Mouse (Mus musculus) hindbrain, embryonic 13.5 days (tissue): ENCODE results near the gene Ddc. TPM values are rescaled to one million over a fixed set of nuclear protein-coding genes. Genes with fewer than 3 reads are reported as not detected.

Experiments
- ATAC-seq: fragments of 200-750 bp; cut with Nextera tagmentation; 2 replicates; pipeline ENCODE4 v1.8.0; 2017; ENCODE audit warnings: moderate TSS enrichment; ENCODE audit not compliant: low FRiP score
- H3K27ac ChIP-seq: fragments of 300-500 bp; sonication (generic); 2 replicates; pipeline ENCODE4 v1.5.1; 2015; ENCODE audit warnings: inconsistent platforms, mild to moderate bottlenecking, moderate library complexity
- H3K27me3 ChIP-seq: fragments of 300-500 bp; sonication (generic); 2 replicates; pipeline ENCODE4 v1.6.1; 2015; ENCODE audit warnings: mild to moderate bottlenecking, inconsistent platforms
- H3K36me3 ChIP-seq: fragments of 300-500 bp; sonication (generic); 2 replicates; pipeline ENCODE4 v1.6.1; 2015; ENCODE audit warnings: mild to moderate bottlenecking, inconsistent platforms
- H3K4me1 ChIP-seq: fragments of 300-500 bp; sonication (generic); replicated peaks from 2 replicates; pipeline ENCODE4 v1.6.1; 2015; ENCODE audit warnings: inconsistent platforms
- H3K4me2 ChIP-seq: fragments of 300-500 bp; sonication (generic); 2 replicates; pipeline ENCODE4 v1.6.1; 2015; ENCODE audit warnings: inconsistent platforms, mild to moderate bottlenecking, moderate library complexity
- H3K4me3 ChIP-seq: fragments of 300-500 bp; sonication (generic); 2 replicates; pipeline ENCODE4 v1.5.1; 2015; ENCODE audit warnings: mild to moderate bottlenecking, inconsistent platforms
- H3K9ac ChIP-seq: fragments of 300-500 bp; sonication (generic); 2 replicates; pipeline ENCODE4 v1.6.1; 2015; ENCODE audit warnings: mild to moderate bottlenecking, inconsistent platforms
- H3K9me3 ChIP-seq: fragments of 300-500 bp; sonication (generic); 2 replicates; pipeline ENCODE4 v1.6.1; 2016; ENCODE audit warnings: inconsistent platforms
- WGBS: fragments of 180-500 bp; shearing (Covaris S2); methylation state at CpG from one replicate; pipeline ENCODE4 v1.1.7; 2015; 5-methylcytosine and 5-hydroxymethylcytosine counted together
- polyA plus RNA-seq: library from polyadenylated mRNA; unstranded; fragments of >200 nt; fragmentation: Nextera tagmentation; extraction: Ambion mirVana; gene quantifications from 2 replicates; pipeline ENCODE4 v1.2.1, GENCODE M21; 2015

Ddc gene
- polyA plus RNA-seq, 1 experiment from 2014 or later: 5.8 TPM

DNA sequence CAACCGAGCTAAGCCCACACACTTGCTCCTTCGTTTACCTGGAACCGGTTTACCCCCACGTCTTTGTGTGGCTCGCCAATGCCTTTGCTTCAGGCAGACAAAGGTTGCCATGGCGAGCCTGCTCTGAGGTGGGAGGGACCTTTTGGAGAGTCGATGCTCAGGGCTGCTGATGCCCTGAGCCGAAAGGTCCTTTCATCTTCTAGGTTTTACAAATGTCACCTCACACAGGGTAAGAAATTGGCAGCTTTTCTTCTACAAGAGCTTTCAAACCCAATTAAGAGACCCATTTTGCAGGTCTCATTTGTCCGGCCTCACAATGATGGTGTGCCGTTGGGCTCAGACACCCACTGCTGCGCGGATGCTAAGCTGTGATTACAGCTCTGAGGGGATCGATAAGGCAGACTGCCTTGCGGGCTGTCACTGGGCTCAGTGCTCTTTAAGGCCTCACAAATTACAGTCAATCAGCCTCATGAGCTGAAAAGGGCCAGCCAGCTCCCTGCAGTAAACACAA lies 29.9 kb downstream of the Ddc start:
- H3K4me3 ChIP-seq: peak overlapping the region; percentile 29

DNA sequence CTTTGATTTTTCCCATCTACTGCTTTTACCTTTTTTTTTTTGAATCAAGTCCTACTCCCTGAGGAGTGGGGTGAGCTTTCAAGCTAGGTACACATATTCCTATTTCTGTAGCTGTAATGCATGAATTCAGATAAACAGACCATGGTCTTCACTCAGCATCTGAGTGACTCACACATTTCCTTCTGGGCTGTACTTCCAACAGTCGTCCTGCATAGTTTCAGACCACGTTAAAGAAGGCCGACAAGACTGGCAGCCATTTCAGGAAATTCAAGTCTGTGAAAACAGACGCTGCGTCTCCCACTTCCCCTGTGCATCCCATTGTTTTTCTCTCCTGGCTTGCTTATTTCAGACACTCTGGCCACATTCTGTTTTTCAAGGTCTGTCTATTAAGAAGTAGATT lies 31.2 kb downstream of the Ddc start:
- Histone ChIP-seq H3K36me3 (no peaks in the 10 kb centered on the region), H3K9me3 (no peaks in the 10 kb centered on the region), H3K27me3 (peaks cover 2% of the 10 kb centered on the region; the same call in 1 of the 2 replicates), H3K4me3 (no peak overlapping the region), H3K4me1 (peaks cover 9% of the 10 kb centered on the region), H3K4me2 (no peak overlapping the region), H3K27ac (no peak overlapping the region), H3K9ac (no peak overlapping the region)
- 80% methylated on average over 5 of the region's 5 CpGs for WGBS
- ATAC-seq: no peak

More for the DNA sequence above, 29.9 kb downstream of the Ddc start:
- Histone ChIP-seq H3K4me1 (peaks cover 12% of the 10 kb centered on the region), H3K27ac (peak overlapping the region; percentile 88), H3K27me3 (peaks cover 2% of the 10 kb centered on the region; the same call in 1 of the 2 replicates), H3K9ac (peak overlapping the region; percentile 59), H3K36me3 (no peaks in the 10 kb centered on the region), H3K9me3 (no peaks in the 10 kb centered on the region), H3K4me2 (peak overlapping the region; percentile 50)
- peak; percentile 91 for ATAC-seq
- 3% methylated on average over 14 of the region's 14 CpGs for WGBS

DNA sequence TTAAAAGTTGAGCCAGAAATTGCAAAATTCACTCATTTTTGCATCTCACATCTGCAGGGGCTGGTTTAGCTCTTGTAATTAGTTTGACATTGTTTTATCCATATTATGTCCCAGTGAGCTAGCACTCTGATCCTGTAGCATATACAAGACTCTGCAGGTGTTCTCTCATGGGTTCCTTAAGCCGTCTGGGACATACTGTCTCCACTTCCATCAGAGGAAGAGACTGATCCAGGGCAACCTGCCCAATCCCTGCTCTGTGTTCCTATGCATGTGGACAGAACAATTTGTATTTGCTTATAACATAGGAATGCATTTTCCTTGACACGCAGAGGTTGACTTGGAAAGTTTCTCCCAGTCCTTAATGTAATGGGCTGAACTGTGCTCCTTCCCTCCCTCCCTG lies 32.8 kb downstream of the Ddc start:
- no peak overlapping the region for H3K4me3 ChIP-seq
- H3K4me2 ChIP-seq: no peak overlapping the region
- no peaks in the 10 kb centered on the region for H3K9me3 ChIP-seq
- H3K36me3 ChIP-seq: no peaks in the 10 kb centered on the region
- ATAC-seq: no peak
- H3K4me1 ChIP-seq: peaks cover 9% of the 10 kb centered on the region
- no peak overlapping the region for H3K9ac ChIP-seq
- no peak overlapping the region for H3K27ac ChIP-seq
- WGBS: 81% methylated on average over 2 of the region's 2 CpGs
- peaks cover 2% of the 10 kb centered on the region; the same call in 1 of the 2 replicates for H3K27me3 ChIP-seq

- Histone ChIP-seq H3K4me3 (no peak overlapping the region), H3K9ac (no peak overlapping the region), H3K27me3 (peaks cover 2% of the 10 kb centered on the region; the same call in 1 of the 2 replicates), H3K36me3 (no peaks in the 10 kb centered on the region), H3K27ac (no peak overlapping the region), H3K4me2 (no peak overlapping the region), H3K9me3 (no peaks in the 10 kb centered on the region), H3K4me1 (peaks cover 9% of the 10 kb centered on the region)
- 80% methylated on average over 8 of the region's 8 CpGs for WGBS
- no peak for ATAC-seq
These were observed 33.4 kb downstream of the Ddc start for GRCm38 (mm10) chr11:11864446-11865101.

- 74% methylated on average over 1 of the region's 1 CpGs for WGBS
- Histone ChIP-seq H3K27me3 (peaks cover 2% of the 10 kb centered on the region; the same call in 1 of the 2 replicates), H3K9me3 (no peaks in the 10 kb centered on the region), H3K4me2 (no peak overlapping the region), H3K9ac (no peak overlapping the region), H3K27ac (no peak overlapping the region), H3K36me3 (no peaks in the 10 kb centered on the region), H3K4me1 (no peaks in the 10 kb centered on the region), H3K4me3 (no peak overlapping the region)
- ATAC-seq: no peak
These were observed 35.4 kb downstream of the Ddc start for GRCm38 (mm10) chr11:11862502-11862901.

DNA sequence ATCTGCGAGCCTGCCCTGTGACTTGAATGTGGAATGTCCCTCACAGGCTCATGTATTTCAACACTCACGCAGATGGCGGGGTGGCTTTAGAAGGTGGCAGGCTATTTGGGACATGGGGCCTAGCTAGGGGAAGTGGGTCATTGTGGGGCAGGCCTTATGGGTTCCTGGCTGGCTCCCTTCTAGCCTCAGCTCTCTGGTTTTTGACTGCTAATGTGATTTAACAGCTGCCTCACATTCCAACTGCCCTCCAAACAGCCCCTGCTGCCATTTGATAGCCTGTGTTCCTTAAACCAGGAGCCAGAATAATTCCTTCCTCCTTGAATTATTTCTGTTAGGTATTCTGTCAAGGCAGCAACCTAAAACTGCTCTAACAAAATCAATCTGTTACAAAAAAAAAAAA lies 41.0 kb downstream of the Ddc start:
- Histone ChIP-seq H3K9me3 (no peaks in the 10 kb centered on the region), H3K9ac (no peak overlapping the region), H3K4me2 (no peak overlapping the region), H3K36me3 (no peaks in the 10 kb centered on the region), H3K4me3 (no peak overlapping the region), H3K27me3 (no peaks in the 10 kb centered on the region), H3K4me1 (peaks cover 19% of the 10 kb centered on the region), H3K27ac (no peak overlapping the region)
- WGBS: 99% methylated on average over 3 of the region's 3 CpGs
- ATAC-seq: no peak

GRCm38 (mm10) chr11:11855685-11856131 lies 42.2 kb downstream of the Ddc start:
- H3K4me3 ChIP-seq: no peak overlapping the region
- peak overlapping the region; percentile 67 for H3K27ac ChIP-seq
- 30% methylated on average over 11 of the region's 11 CpGs for WGBS
- 0 out of 2 replicates have a peak overlapping the region, but pooled peaks have one; percentile 19 for H3K9ac ChIP-seq
- H3K9me3 ChIP-seq: no peaks in the 10 kb centered on the region
- H3K4me2 ChIP-seq: no peak overlapping the region
- no peaks in the 10 kb centered on the region for H3K36me3 ChIP-seq
- ATAC-seq: peak; percentile 34
- peaks cover 31% of the 10 kb centered on the region for H3K4me1 ChIP-seq
- H3K27me3 ChIP-seq: no peaks in the 10 kb centered on the region

DNA sequence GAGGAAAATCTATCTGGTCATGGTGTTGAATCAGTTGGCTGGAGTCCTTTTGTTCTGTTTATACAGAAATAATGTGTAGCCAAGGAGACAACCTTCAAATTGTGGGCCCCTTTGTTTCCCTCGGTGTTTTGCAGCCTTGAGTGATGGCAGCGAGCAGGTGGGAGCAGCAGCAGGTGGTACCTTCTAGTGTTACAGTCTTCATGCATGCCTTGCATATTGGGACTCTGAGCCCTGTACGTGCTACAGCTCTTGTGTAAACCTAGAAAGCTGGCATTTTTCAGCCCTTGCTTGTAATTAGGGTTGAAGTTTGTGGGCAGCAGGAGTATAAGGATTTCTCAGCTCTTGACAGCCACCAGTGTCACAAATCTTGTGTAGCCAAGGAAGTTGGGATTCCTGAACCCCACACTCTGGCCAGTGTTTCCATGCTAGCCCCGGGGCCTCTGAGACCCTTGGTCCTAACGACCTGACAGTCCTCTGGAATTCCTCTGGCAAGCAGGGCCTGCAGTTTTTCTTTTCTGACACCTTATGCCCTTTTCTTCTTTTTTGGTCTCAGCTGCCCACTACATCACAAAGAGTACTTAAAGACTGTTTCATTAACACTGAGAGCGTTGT lies 42.8 kb downstream of the Ddc start:
- ATAC-seq: 0 out of 2 replicates have a peak, but pooled peaks have one; percentile 38
- no peaks in the 10 kb centered on the region for H3K27me3 ChIP-seq
- no peak overlapping the region for H3K4me2 ChIP-seq
- peaks cover 36% of the 10 kb centered on the region for H3K4me1 ChIP-seq
- H3K9ac ChIP-seq: no peak overlapping the region
- no peaks in the 10 kb centered on the region for H3K36me3 ChIP-seq
- H3K9me3 ChIP-seq: no peaks in the 10 kb centered on the region
- peak overlapping the region; percentile 67 for H3K27ac ChIP-seq
- H3K4me3 ChIP-seq: no peak overlapping the region
- 19% methylated on average over 6 of the region's 6 CpGs for WGBS

DNA sequence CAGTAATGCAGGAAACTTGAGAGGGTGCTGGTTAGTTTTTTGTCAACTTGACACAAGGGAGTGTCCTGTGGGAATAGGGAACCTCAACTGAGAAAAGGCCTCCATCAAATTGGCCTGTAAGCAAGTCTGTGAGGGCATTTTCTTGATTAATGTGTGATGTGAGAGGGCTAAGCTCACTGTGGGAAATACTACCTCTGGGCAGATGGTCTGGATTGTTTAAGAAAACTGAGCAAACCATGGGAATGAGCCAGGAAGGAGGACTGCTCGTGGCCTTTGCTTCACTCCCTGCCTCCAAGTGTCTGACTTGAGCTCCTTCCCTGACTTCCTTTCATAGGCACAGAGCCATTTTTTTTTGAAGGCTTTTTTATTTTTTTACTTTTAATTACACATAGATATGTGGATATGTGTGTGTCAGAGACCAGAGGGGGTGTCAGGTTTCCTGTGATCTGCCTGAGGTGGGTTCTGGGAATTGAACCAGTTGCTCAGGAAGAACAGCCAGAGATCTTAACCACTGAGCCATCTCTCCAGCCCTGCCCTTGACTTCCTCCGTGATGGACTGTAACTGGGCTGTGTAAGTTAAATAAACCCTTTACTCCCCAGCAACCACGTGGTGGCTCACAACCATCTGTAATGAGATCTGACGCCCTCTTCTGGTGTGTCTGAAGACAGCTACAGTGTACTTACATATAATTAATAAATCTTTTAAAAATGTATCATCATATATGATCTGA lies 44.0 kb downstream of the Ddc start:
- Histone ChIP-seq H3K9me3 (no peaks in the 10 kb centered on the region), H3K4me2 (no peak overlapping the region), H3K27me3 (no peaks in the 10 kb centered on the region), H3K9ac (no peak overlapping the region), H3K4me1 (peaks cover 41% of the 10 kb centered on the region), H3K27ac (0 out of 2 replicates have a peak overlapping the region, but pooled peaks have one; percentile 8), H3K36me3 (no peaks in the 10 kb centered on the region), H3K4me3 (no peak overlapping the region)
- WGBS: 54% methylated on average over 4 of the region's 4 CpGs
- no peak for ATAC-seq

DNA sequence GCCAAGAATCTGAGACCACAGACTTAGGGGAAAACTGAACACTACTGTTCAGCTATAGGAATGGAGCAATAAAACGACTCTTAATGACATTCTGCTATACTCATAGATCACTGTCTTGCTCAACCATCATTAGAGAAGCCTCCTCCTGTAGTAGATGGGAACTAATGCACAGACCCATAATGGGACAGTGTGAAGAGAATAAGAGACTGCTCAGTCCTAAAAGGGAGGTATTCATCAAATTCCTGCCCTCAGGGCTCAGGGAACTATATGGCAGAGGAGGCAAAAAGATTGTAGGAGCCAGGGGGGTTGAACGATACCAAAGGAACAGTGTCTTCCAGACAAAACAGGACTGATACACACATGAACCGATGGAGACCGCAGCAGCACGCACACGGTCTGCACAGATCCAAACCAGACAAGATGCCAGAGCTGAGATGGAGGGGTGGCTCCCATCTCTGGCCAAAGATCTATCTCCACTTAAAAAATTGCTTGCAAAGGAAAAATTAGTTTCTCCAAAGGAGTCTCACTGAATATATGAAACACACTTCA lies 45.9 kb downstream of the Ddc start:
- no peak for ATAC-seq
- no peak overlapping the region for H3K9ac ChIP-seq
- 0 out of 2 replicates have a peak overlapping the region, but pooled peaks have one; percentile 1 for H3K27ac ChIP-seq
- H3K9me3 ChIP-seq: no peaks in the 10 kb centered on the region
- H3K4me1 ChIP-seq: peaks cover 41% of the 10 kb centered on the region
- H3K4me2 ChIP-seq: no peak overlapping the region
- H3K4me3 ChIP-seq: no peak overlapping the region
- no peaks in the 10 kb centered on the region for H3K27me3 ChIP-seq
- WGBS: 74% methylated on average over 6 of the region's 6 CpGs
- no peaks in the 10 kb centered on the region for H3K36me3 ChIP-seq

GRCm38 (mm10) chr11:11850476-11851267 lies 47.3 kb downstream of the Ddc start:
- ATAC-seq: no peak
- Histone ChIP-seq H3K27me3 (no peaks in the 10 kb centered on the region), H3K4me3 (no peak overlapping the region), H3K27ac (peak overlapping the region; percentile 75), H3K36me3 (no peaks in the 10 kb centered on the region), H3K9me3 (no peaks in the 10 kb centered on the region), H3K4me2 (no peak overlapping the region), H3K9ac (no peak overlapping the region), H3K4me1 (peaks cover 35% of the 10 kb centered on the region)
- 65% methylated on average over 6 of the region's 6 CpGs for WGBS
